Mouse (Mus musculus) megakaryocyte, embryonic 14.5 days (primary cell): ENCODE results near the gene Gm17490. TPM values are rescaled to one million over a fixed set of nuclear protein-coding genes. Genes with fewer than 3 reads are reported as not detected.
A peak's percentile ranks its signal among the peaks of the same experiment; 100 is the strongest.
"Not testable (repeated sequence)": the region's sequence is repeated elsewhere in the genome, so short reads cannot be mapped to it uniquely, and the experiment has no call there.

Source experiments
- H3K27me3 ChIP-seq: replicated peaks from 2 replicates; pipeline ENCODE3; 2012; ENCODE audit warnings: inconsistent platforms
- H3K36me3 ChIP-seq: replicated peaks from 2 replicates; pipeline ENCODE3; 2012; ENCODE audit warnings: low read length, inconsistent platforms, mixed read lengths
- H3K4me1 ChIP-seq: 2 replicates; pipeline ENCODE4 v1.6.1; 2012; ENCODE audit warnings: inconsistent platforms
- H3K4me3 ChIP-seq: replicated peaks from 2 replicates; pipeline ENCODE3; 2012; ENCODE audit warnings: moderate library complexity, mild to moderate bottlenecking, inconsistent platforms
- H3K9me3 ChIP-seq: 2 replicates; pipeline ENCODE4 v1.6.1; 2012; ENCODE audit warnings: inconsistent platforms
- FLI1 ChIP-seq: IDR thresholded peaks from 2 replicates; pipeline ENCODE4 v1.6.1; 2012; ENCODE audit warnings: low read length, inconsistent platforms, mixed read lengths
- GATA1 ChIP-seq: IDR thresholded peaks from 3 replicates; pipeline ENCODE4 v1.6.1; 2012; ENCODE audit warnings: mixed read lengths, low read length, inconsistent platforms, borderline replicate concordance
- polyA plus RNA-seq: library from polyadenylated mRNA; stranded (reverse); fragments of >175 nt; gene quantifications from 2 replicates; pipeline ENCODE4 v1.2.3, GENCODE M21; 2012; ENCODE audit warnings: low replicate concordance; ENCODE audit not compliant: insufficient read depth

The Gm17490 gene
- polyA plus RNA-seq, 1 experiment, result not detected

- H3K27me3 ChIP-seq, result no peaks in the 10 kb centered on the region
- peaks cover 25% of the 10 kb centered on the region for H3K4me1 ChIP-seq
- no peak overlapping the region for H3K4me3 ChIP-seq
- TF ChIP-seq FLI1, result no peak
- TF ChIP-seq GATA1, result no peak
- no peaks in the 10 kb centered on the region for H3K36me3 ChIP-seq
- peaks cover 6% of the 10 kb centered on the region; the same call in 1 of the 2 replicates for H3K9me3 ChIP-seq
Observed at GRCm38 (mm10) chr2:11636138-11636480, 10.0 kb upstream of the Gm17490 start.

GRCm38 (mm10) chr2:11635471-11636137 is 9.5 kb upstream of the Gm17490 start:
- Histone ChIP-seq H3K36me3 (no peaks in the 10 kb centered on the region), H3K4me3 (no peak overlapping the region), H3K27me3 (no peaks in the 10 kb centered on the region), H3K9me3 (peaks cover 6% of the 10 kb centered on the region; the same call in 1 of the 2 replicates), H3K4me1 (peaks cover 22% of the 10 kb centered on the region)
- no peak; the same call in 2 of the 3 replicates for TF ChIP-seq GATA1

- peaks cover 23% of the 10 kb centered on the region for H3K4me1 ChIP-seq
- no peak for TF ChIP-seq GATA1
- TF ChIP-seq FLI1, result no peak
- no peak overlapping the region for H3K4me3 ChIP-seq
- no peaks in the 10 kb centered on the region for H3K27me3 ChIP-seq
- H3K36me3 ChIP-seq, result no peaks in the 10 kb centered on the region
- peaks cover 6% of the 10 kb centered on the region; the same call in 1 of the 2 replicates for H3K9me3 ChIP-seq
Observed at GRCm38 (mm10) chr2:11635035-11635434, 9.0 kb upstream of the Gm17490 start.

- H3K36me3 ChIP-seq, result no peaks in the 10 kb centered on the region
- no peak overlapping the region for H3K4me3 ChIP-seq
- no peaks in the 10 kb centered on the region for H3K27me3 ChIP-seq
- no peaks in the 10 kb centered on the region for H3K9me3 ChIP-seq
- TF ChIP-seq FLI1, result no peak
- H3K4me1 ChIP-seq, result peaks cover 67% of the 10 kb centered on the region
Observed at GRCm38 (mm10) chr2:11623726-11624125, 2.3 kb downstream of the Gm17490 start.

GRCm38 (mm10) chr2:11623173-11623572 is 2.9 kb downstream of the Gm17490 start:
- Histone ChIP-seq H3K36me3 (no peaks in the 10 kb centered on the region), H3K4me1 (peaks cover 64% of the 10 kb centered on the region), H3K27me3 (peaks cover 1% of the 10 kb centered on the region), H3K9me3 (no peaks in the 10 kb centered on the region), H3K4me3 (no peak overlapping the region)
- TF ChIP-seq FLI1, result no peak

- Histone ChIP-seq H3K9me3 (no peaks in the 10 kb centered on the region; the same call in 1 of the 2 replicates), H3K27me3 (peaks cover 1% of the 10 kb centered on the region), H3K4me3 (no peak overlapping the region), H3K4me1 (peaks cover 35% of the 10 kb centered on the region), H3K36me3 (no peaks in the 10 kb centered on the region)
- no peak for TF ChIP-seq FLI1
- no peak for TF ChIP-seq GATA1
Observed at GRCm38 (mm10) chr2:11619598-11619997, 6.5 kb downstream of the Gm17490 start.

- TF ChIP-seq FLI1 (no peak), GATA1 (no peak)
- peaks cover 1% of the 10 kb centered on the region for H3K27me3 ChIP-seq
- no peaks in the 10 kb centered on the region for H3K36me3 ChIP-seq
- peaks cover 10% of the 10 kb centered on the region for H3K4me1 ChIP-seq
- H3K4me3 ChIP-seq, result no peak overlapping the region
- H3K9me3 ChIP-seq, result no peaks in the 10 kb centered on the region; the same call in 1 of the 2 replicates
Observed at GRCm38 (mm10) chr2:11616846-11617245, 9.2 kb downstream of the Gm17490 start.

- H3K4me3 ChIP-seq, H3K36me3 ChIP-seq, H3K9me3 ChIP-seq, H3K4me1 ChIP-seq, H3K27me3 ChIP-seq: not testable (repeated sequence)
Observed at GRCm38 (mm10) chr2:11612939-11613338, 13.1 kb downstream of the Gm17490 start.

GRCm38 (mm10) chr2:11606718-11607117 is 19.3 kb downstream of the Gm17490 start:
- not testable (repeated sequence) for H3K4me1 ChIP-seq, H3K9me3 ChIP-seq, H3K4me3 ChIP-seq, H3K27me3 ChIP-seq, H3K36me3 ChIP-seq

GRCm38 (mm10) chr2:11604911-11605310 is 21.2 kb downstream of the Gm17490 start:
- no peak for TF ChIP-seq FLI1
- TF ChIP-seq GATA1, result no peak
- H3K9me3 ChIP-seq, result no peaks in the 10 kb centered on the region
- H3K4me3 ChIP-seq, result no peak overlapping the region
- H3K36me3 ChIP-seq, result peaks cover 16% of the 10 kb centered on the region
- no peaks in the 10 kb centered on the region for H3K27me3 ChIP-seq
- peaks cover 22% of the 10 kb centered on the region for H3K4me1 ChIP-seq

GRCm38 (mm10) chr2:11604053-11604452 is 22.0 kb downstream of the Gm17490 start, which contains the start of gene Rbm17:
TSS of gene Rbm17 (minus strand) at chr2:11604153.
- no peaks in the 10 kb centered on the region for H3K9me3 ChIP-seq
- TF ChIP-seq GATA1 (no peak), FLI1 (no peak)
- H3K4me1 ChIP-seq, result peaks cover 22% of the 10 kb centered on the region
- H3K27me3 ChIP-seq, result no peaks in the 10 kb centered on the region
- H3K36me3 ChIP-seq, result peaks cover 25% of the 10 kb centered on the region
- H3K4me3 ChIP-seq, result peak within 1 kb of the TSS; percentile 97
